31 mouse cellular contexts compared by ENCODE assay signal in genomic region chr19:28888496-28888895, GRCm38 (mm10). TPM values are rescaled to one million over a fixed set of nuclear protein-coding genes. Genes with fewer than 3 reads are reported as not detected.
DNase-seq lines count a peak whose midpoint lies in the region; ATAC-seq and TF ChIP-seq lines count a peak whose summit lies in the region.
"Had no signal": no experiment of that assay in that cellular context is flagged by ENCODE, and none has a peak within 500 bp of the region (broad histone marks: within the 10 kb centered on the region; RNA-seq: fewer than 3 reads in every experiment).

No protein-coding gene starts in this region.

- H3K4me3 ChIP-seq in heart, adult 2 months: no peak overlapping the region
- no peak overlapping the region for H3K4me3 ChIP-seq in layer of hippocampus, adult 2 months
- H3K4me3 ChIP-seq: embryonic facial prominence, embryonic 13.5 days; erythroblast, embryonic 14.5 days; heart, embryonic 10.5 days; hindbrain, embryonic 10.5 days; hindbrain, embryonic 15.5 days; kidney, embryonic 15.5 days; liver, embryonic 12.5 days; midbrain, embryonic 13.5 days; neural tube, embryonic 13.5 days had no signal

- TF ChIP-seq CTCF in heart, adult 2 months (IDR thresholded peaks at IDR 0.05): no peak
- TF ChIP-seq CTCF in layer of hippocampus, adult 2 months (conservative IDR thresholded peaks at IDR 0.05): no peak

- TF ChIP-seq POLR2A in heart, adult 2 months (IDR thresholded peaks at IDR 0.05; ENCODE audit: insufficient read depth, low read depth, low read length): no peak

- no peaks in the 10 kb centered on the region for H3K79me2 ChIP-seq in heart, adult 2 months (replicated peaks; ENCODE audit: control insufficient read depth, insufficient read depth, low read length)

- H3K27me3 ChIP-seq in heart, adult 2 months (ENCODE audit: control insufficient read depth, insufficient read depth, low read length): no peaks in the 10 kb centered on the region
- H3K27me3 ChIP-seq: embryonic facial prominence, embryonic 13.5 days; hindbrain, embryonic 15.5 days; kidney, embryonic 15.5 days; liver, embryonic 12.5 days; midbrain, embryonic 13.5 days; neural tube, embryonic 13.5 days had no signal

- no peaks in the 10 kb centered on the region for H3K36me3 ChIP-seq in heart, adult 2 months (ENCODE audit: control insufficient read depth, insufficient read depth, low read length)
- H3K36me3 ChIP-seq: embryonic facial prominence, embryonic 13.5 days; G1E; heart, embryonic 10.5 days; hindbrain, embryonic 10.5 days; hindbrain, embryonic 15.5 days; kidney, embryonic 15.5 days; liver, embryonic 12.5 days; midbrain, embryonic 13.5 days; neural tube, embryonic 13.5 days had no signal

- peak overlapping the region; percentile 49 for H3K27ac ChIP-seq in heart, adult 2 months
- peak overlapping the region; percentile 75 for H3K27ac ChIP-seq in layer of hippocampus, adult 2 months
- H3K27ac ChIP-seq: embryonic facial prominence, embryonic 13.5 days; heart, embryonic 10.5 days; hindbrain, embryonic 10.5 days; hindbrain, embryonic 15.5 days; kidney, embryonic 15.5 days; liver, embryonic 12.5 days; macrophage; midbrain, embryonic 13.5 days; neural tube, embryonic 13.5 days had no signal

- DNase-seq in heart, adult 2 months: no peak
- no peak for DNase-seq in heart, postnatal 4 days
- DNase-seq in layer of hippocampus, adult 2 months (ENCODE audit: low spot score in 2 of 2): no peak
- DNase-seq in layer of hippocampus, adult 18-20 months (ENCODE audit: low spot score in 2 of 2): no peak
- peak; percentile 49 for DNase-seq in lung, postnatal 10 days
- DNase-seq in testis, postnatal 10 days (ENCODE audit: low spot score): no peak
- DNase-seq: adrenal gland, adult 8-10 months; cerebellum, adult 11-12 months; cerebellum, adult 9-11 months; gastrocnemius, postnatal 10 days; left cerebral cortex, postnatal 4 days; liver, postnatal 0 days; right cerebral cortex, postnatal 14 days; thymus, adult 18-20 months; thymus, postnatal 25 days had no signal

- no peak overlapping the region for H3K9ac ChIP-seq in heart, adult 2 months (ENCODE audit: low read depth, low read length)
- H3K9ac ChIP-seq: embryonic facial prominence, embryonic 13.5 days; hindbrain, embryonic 15.5 days; kidney, embryonic 15.5 days; liver, embryonic 12.5 days; liver, postnatal 0 days; midbrain, embryonic 13.5 days; neural tube, embryonic 13.5 days had no signal

- no peak for ATAC-seq in erythroblast, adult 5-6 weeks (replicated peaks; ENCODE audit: low FRiP score, poor library complexity, severe bottlenecking)
- ATAC-seq: forebrain, embryonic 16.5 days; inflammation-experienced regulatory T-cells, adult 6 months; liver, embryonic 12.5 days; liver, postnatal 0 days; midbrain, embryonic 13.5 days had no signal

- TF ChIP-seq EP300 in heart, adult 2 months (IDR thresholded peaks at IDR 0.05; ENCODE audit: insufficient read depth, low read depth, low read length): no peak

- WGBS in heart, adult 2 months: 23% methylated on average over 1 of the region's 1 CpGs

- H3K4me1 ChIP-seq in heart, adult 2 months (ENCODE audit: control insufficient read depth, insufficient read depth, low read length): peaks cover 4% of the 10 kb centered on the region; the same call in 1 of the 2 replicates
- H3K4me1 ChIP-seq: hindbrain, embryonic 15.5 days; liver, embryonic 12.5 days had no signal

- intact Hi-C loops in heart, adult 2 months (cut with DNase I): no loop called here

RNA-seq across cellular contexts. Expression of gene Slc1a1, which starts 53.6 kb away (rescaled TPM):
- total RNA-seq in heart, adult 2 months (2021): 1 to 10 TPM; 1.3 to 2.9 TPM
- polyA plus RNA-seq in heart, adult 2 months (2012; rRNA removed): 2.2 and 2.5 TPM in 2 replicates
- total RNA-seq in heart, postnatal 4 days (2021): 1 to 10 TPM; 1.7 to 1.9 TPM
- 100 to 1,000 TPM; 139 to 149 TPM for total RNA-seq in layer of hippocampus, adult 2 months (2021)
- total RNA-seq in layer of hippocampus, adult 18-20 months (2021): 100 to 1,000 TPM; 137 to 138 TPM
- total RNA-seq in erythroblast, adult 5-6 weeks (2015; ENCODE audit: low replicate concordance): not detected in 2 replicates
- total RNA-seq in erythroblast, adult 5-6 weeks (2017; ENCODE audit: low replicate concordance): 0.26 TPM in 1 of 2 replicates, not detected in the other
- total RNA-seq: common myeloid progenitor, adult 5-6 weeks; megakaryocyte-erythroid progenitor cell, adult 5-6 weeks had no signal
- polyA plus RNA-seq: erythroblast, embryonic 14.5 days; G1E; inflammation-experienced regulatory T-cells, adult 6 months; macrophage had no signal

Comparison
In these comparisons a context has a peak if more than half of its experiments do, and no peak if none do; other contexts are left out.
1. RNA of gene Slc1a1, which starts 53.6 kb away (total RNA-seq): 139 to 149 TPM in layer of hippocampus, adult 2 months and 137 to 138 TPM in layer of hippocampus, adult 18-20 months; 1.3 to 2.9 TPM in heart, adult 2 months, 1.7 to 1.9 TPM in heart, postnatal 4 days and 0.26 TPM in erythroblast, adult 5-6 weeks; every median in the first group is over 10 times any median in the second.